Mouse (Mus musculus): ENCODE measurements around the gene Krt16.

GRCm38 (mm10) chr11:100254360-100255090 lies 5.8 kb upstream of the Krt16 start:
- TF ChIP-seq CTCF (IDR thresholded peaks at IDR 0.05; ENCODE audit: borderline replicate concordance, control insufficient read depth, extremely low read depth, insufficient read depth, low read length, poor library complexity) = no peak
- no peak for TF ChIP-seq POLR2A (IDR thresholded peaks at IDR 0.05; ENCODE audit: control insufficient read depth, extremely low read depth, insufficient read depth, low read length, poor library complexity)
